Mouse (Mus musculus): Measurements from ENCODE around the gene Trpc4ap. TPM values are rescaled to one million over a fixed set of nuclear protein-coding genes. Genes with fewer than 3 reads are reported as not detected.

The Trpc4ap gene
- polyA plus RNA-seq, 1 experiment from 2014 or later: 137 TPM

DNA sequence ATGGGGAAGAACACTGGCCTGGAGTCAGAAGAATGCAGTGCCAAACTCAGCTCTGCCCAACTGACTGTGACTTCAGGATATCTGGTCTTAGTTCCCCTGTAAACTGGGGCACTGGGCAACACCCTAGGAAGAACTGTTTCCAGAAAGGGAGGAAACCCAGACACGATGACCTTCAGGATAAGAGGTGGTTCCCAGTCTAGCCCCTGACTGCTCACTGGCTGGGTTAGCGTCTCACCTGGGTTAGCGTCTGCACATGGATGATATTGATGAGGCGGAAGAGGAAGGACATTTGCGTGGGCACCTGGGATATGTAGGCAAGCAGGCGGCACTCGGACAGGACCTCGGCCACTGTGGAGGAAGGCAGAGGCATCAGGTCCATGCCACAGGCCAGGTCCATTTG is 56.2 kb downstream of the Trpc4ap start:
- Histone ChIP-seq H3K4me1 (peaks cover under 1% of the 10 kb centered on the region), H3K4me3 (no peak overlapping the region), H3K9ac (no peak overlapping the region), H3K27ac (no peak overlapping the region), H3K9me3 (no peaks in the 10 kb centered on the region), H3K27me3 (peaks cover 44% of the 10 kb centered on the region), H3K4me2 (no peak overlapping the region), H3K36me3 (peaks cover 97% of the 10 kb centered on the region)
- WGBS: 93% methylated on average over 8 of the region's 8 CpGs
- no peak for ATAC-seq (ENCODE audit: insufficient number of reproducible peaks, insufficient read depth, low FRiP score, low TSS enrichment, low read depth)

DNA sequence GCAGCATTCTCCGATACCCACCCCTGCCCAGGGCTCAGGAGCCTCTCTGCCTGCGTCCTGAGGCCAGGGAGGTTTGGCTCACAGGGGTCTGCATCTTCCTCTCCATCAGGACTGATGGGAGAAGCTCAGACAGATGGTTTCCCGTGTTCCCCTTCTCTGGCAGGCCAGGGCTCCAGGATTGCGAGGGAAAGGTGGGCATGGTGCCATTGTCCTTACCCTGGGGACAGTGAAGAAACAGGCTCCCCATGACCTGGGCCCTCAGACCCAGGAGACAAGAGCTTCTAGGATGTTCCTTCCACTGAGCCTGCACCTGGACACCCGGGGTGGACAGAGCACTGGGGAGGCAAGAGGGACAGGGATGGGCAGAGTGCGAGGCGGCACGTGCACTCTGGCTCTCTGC is 57.6 kb downstream of the Trpc4ap start:
- Histone ChIP-seq H3K27me3 (peaks cover 58% of the 10 kb centered on the region), H3K27ac (no peak overlapping the region), H3K36me3 (peaks cover 88% of the 10 kb centered on the region), H3K9me3 (no peaks in the 10 kb centered on the region), H3K4me1 (peaks cover 11% of the 10 kb centered on the region), H3K4me2 (no peak overlapping the region), H3K4me3 (no peak overlapping the region), H3K9ac (no peak overlapping the region)
- no peak for ATAC-seq (ENCODE audit: insufficient number of reproducible peaks, insufficient read depth, low FRiP score, low TSS enrichment, low read depth)
- WGBS: 89% methylated on average over 8 of the region's 8 CpGs

DNA sequence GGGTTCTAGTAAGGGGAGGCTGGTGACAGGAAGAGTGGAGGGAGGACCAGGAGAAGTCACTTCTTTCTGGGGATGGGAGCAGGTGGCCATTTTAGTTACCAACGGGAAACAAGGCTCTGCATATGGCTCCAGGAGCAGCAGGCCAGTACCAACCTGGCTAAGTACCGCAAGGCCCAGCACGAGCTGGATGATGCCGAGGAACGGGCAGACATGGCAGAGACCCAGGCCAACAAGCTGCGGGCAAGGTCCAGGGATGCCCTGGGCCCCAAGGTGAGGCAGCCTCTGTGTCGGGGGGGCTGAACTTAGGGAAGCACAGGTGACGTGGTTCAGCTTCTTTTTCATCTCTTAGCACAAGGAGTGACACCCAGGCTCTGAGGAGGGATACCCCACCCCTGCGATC is 58.5 kb downstream of the Trpc4ap start:
- peaks cover 19% of the 10 kb centered on the region for H3K4me1 ChIP-seq
- no peak overlapping the region for H3K4me3 ChIP-seq
- H3K9me3 ChIP-seq: no peaks in the 10 kb centered on the region
- H3K27ac ChIP-seq: no peak overlapping the region
- no peak overlapping the region for H3K9ac ChIP-seq
- peaks cover 80% of the 10 kb centered on the region for H3K36me3 ChIP-seq
- WGBS: 88% methylated on average over 9 of the region's 9 CpGs
- no peak for ATAC-seq (ENCODE audit: insufficient number of reproducible peaks, insufficient read depth, low FRiP score, low TSS enrichment, low read depth)
- peaks cover 67% of the 10 kb centered on the region for H3K27me3 ChIP-seq
- H3K4me2 ChIP-seq: no peak overlapping the region

DNA sequence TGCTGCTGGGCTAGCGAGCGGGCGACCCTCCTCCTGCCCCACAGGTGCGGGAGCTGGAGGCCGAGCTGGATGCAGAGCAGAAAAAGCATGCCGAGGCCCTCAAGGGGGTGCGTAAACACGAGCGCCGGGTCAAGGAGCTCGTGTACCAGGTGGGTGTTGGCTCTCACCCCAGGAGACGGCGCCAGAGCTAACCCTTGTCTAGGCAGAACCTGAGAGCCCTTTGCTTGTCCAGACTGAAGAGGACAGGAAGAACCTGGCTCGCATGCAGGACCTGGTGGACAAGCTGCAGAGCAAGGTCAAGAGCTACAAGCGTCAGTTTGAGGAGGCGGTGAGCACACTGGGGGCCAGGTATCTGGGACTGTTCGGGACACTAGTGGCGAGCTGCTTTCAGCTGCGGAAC is 59.1 kb downstream of the Trpc4ap start:
- no peaks in the 10 kb centered on the region for H3K9me3 ChIP-seq
- no peak overlapping the region for H3K4me3 ChIP-seq
- H3K27ac ChIP-seq: no peak overlapping the region
- peaks cover 73% of the 10 kb centered on the region for H3K27me3 ChIP-seq
- ATAC-seq (ENCODE audit: insufficient number of reproducible peaks, insufficient read depth, low FRiP score, low TSS enrichment, low read depth): no peak
- no peak overlapping the region for H3K9ac ChIP-seq
- no peak overlapping the region for H3K4me2 ChIP-seq
- H3K36me3 ChIP-seq: peaks cover 75% of the 10 kb centered on the region
- WGBS: 62% methylated on average over 19 of the region's 19 CpGs
- peaks cover 20% of the 10 kb centered on the region for H3K4me1 ChIP-seq

DNA sequence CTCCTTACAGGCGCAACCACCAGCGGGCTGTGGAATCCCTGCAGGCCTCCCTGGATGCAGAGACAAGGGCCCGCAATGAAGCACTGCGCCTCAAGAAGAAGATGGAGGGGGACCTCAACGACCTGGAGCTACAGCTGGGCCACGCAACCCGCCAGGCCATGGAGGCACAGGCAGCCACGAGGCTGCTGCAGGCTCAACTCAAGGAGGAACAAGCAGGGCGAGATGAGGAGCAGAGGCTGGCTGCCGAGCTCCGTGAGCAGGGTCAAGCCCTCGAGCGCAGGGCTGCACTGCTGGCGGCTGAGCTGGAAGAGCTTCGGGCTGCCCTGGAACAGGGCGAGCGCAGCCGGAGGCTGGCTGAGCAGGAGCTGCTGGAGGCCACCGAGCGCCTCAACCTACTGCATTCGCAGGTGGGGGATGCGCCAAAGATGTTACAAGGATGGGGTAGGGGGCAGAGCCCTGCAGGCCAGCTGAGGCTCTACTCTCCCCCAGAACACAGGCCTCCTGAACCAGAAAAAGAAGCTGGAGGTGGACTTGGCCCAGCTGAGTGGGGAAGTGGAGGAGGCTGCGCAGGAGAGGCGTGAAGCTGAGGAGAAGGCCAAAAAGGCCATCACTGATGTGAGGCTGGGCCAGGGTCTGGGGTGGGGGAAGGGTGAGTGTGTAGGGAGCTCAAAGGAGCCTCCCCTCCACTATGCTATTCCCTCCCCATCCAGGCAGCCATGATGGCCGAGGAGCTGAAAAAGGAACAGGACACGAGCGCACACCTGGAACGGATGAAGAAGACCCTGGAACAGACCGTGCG is 59.8 kb downstream of the Trpc4ap start:
- Histone ChIP-seq H3K4me3 (no peak overlapping the region), H3K4me1 (peaks cover 20% of the 10 kb centered on the region), H3K4me2 (no peak overlapping the region), H3K27ac (no peak overlapping the region), H3K27me3 (peaks cover 80% of the 10 kb centered on the region), H3K9ac (no peak overlapping the region), H3K36me3 (peaks cover 67% of the 10 kb centered on the region), H3K9me3 (no peaks in the 10 kb centered on the region)
- no peak for ATAC-seq (ENCODE audit: insufficient number of reproducible peaks, insufficient read depth, low FRiP score, low TSS enrichment, low read depth)
- 68% methylated on average over 30 of the region's 30 CpGs for WGBS

DNA sequence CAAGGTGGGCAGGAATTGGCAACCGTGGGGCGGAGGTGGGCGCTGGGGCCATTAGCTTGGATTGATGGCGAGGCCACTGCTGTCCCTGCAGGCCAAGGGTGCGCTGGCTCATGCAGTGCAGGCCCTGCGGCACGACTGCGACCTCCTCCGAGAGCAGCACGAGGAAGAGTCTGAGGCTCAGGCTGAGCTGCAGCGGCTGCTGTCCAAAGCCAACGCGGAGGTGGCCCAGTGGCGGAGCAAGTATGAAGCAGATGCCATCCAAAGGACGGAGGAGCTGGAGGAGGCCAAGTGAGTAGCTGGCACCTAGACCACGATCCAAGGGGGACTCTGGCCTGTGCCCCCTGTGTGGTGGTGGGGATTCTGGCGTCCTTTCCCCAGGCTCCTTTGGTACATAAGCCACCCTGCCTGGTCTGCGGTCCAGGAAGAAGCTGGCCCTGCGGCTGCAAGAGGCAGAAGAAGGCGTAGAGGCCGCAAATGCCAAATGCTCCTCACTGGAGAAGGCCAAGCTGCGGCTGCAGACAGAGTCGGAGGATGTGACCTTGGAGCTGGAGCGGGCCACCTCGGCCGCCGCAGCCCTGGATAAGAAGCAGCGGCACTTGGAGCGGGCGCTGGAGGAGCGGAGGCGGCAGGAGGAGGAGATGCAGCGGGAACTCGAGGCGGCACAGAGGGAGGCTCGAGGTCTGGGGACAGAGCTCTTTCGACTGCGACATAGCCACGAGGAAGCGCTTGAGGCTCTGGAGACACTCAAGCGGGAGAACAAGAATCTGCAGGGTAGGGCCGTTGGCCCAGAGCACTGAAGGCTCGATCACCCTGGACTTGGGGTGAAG is 61.4 kb downstream of the Trpc4ap start:
- Histone ChIP-seq H3K9ac (peak overlapping the region; percentile 36; the same call in 1 of the 2 replicates), H3K4me3 (no peak overlapping the region), H3K27me3 (peaks cover 96% of the 10 kb centered on the region), H3K4me1 (peaks cover 20% of the 10 kb centered on the region), H3K27ac (no peak overlapping the region), H3K36me3 (peaks cover 52% of the 10 kb centered on the region), H3K4me2 (0 out of 2 replicates have a peak overlapping the region, but pooled peaks have one; percentile 2), H3K9me3 (no peaks in the 10 kb centered on the region)
- WGBS: 20% methylated on average over 43 of the region's 43 CpGs
- ATAC-seq (ENCODE audit: insufficient number of reproducible peaks, insufficient read depth, low FRiP score, low TSS enrichment, low read depth): no peak

DNA sequence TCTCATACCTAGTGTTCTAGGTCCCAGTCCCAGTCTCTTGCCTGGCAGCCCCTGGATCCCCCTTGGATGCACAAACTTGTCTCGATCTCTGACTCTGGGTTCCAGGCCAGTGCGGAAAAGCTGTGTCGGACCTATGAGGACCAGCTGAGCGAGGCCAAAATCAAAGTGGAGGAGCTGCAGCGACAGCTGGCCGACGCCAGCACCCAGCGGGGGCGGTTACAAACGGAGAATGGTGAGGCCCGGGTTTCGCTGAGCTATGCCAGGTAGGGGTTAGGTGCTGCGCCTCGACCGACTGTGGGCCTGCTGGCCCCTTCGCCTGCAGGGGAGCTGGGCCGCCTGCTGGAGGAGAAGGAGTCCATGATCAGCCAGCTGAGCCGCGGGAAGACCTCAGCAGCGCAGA is 62.0 kb downstream of the Trpc4ap start:
- Histone ChIP-seq H3K27me3 (peaks cover 98% of the 10 kb centered on the region), H3K9me3 (no peaks in the 10 kb centered on the region), H3K9ac (0 out of 2 replicates have a peak overlapping the region, but pooled peaks have one; percentile 21), H3K4me3 (no peak overlapping the region), H3K27ac (no peak overlapping the region), H3K4me1 (peaks cover 20% of the 10 kb centered on the region), H3K36me3 (peaks cover 46% of the 10 kb centered on the region), H3K4me2 (0 out of 2 replicates have a peak overlapping the region, but pooled peaks have one; percentile 2)
- no peak for ATAC-seq (ENCODE audit: insufficient number of reproducible peaks, insufficient read depth, low FRiP score, low TSS enrichment, low read depth)
- 26% methylated on average over 20 of the region's 20 CpGs for WGBS

DNA sequence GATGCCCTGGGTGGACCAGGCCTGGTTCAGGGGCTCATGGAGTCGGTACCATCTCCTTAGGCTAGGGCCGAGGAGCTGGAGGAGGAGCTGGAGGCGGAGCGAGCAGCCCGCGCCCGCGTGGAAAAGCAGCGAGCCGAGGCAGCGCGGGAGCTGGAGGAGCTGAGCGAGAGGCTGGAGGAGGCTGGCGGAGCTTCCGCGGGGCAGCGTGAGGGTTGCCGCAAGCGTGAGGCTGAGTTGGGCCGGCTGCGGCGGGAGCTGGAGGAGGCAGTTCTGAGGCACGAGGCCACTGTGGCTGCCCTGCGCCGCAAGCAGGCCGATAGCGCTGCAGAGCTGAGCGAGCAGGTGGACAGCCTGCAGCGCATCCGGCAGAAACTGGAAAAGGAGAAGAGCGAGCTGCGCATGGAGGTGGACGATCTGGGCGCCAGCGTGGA is 62.9 kb downstream of the Trpc4ap start:
- under 1% methylated on average over 35 of the region's 35 CpGs for WGBS
- Histone ChIP-seq H3K9me3 (no peaks in the 10 kb centered on the region), H3K4me3 (peak overlapping the region; percentile 38), H3K9ac (peak overlapping the region; percentile 61), H3K27ac (no peak overlapping the region), H3K27me3 (peaks cover 91% of the 10 kb centered on the region), H3K4me2 (peak overlapping the region; percentile 68), H3K4me1 (peaks cover 20% of the 10 kb centered on the region), H3K36me3 (peaks cover 37% of the 10 kb centered on the region)
- ATAC-seq (ENCODE audit: insufficient number of reproducible peaks, insufficient read depth, low FRiP score, low TSS enrichment, low read depth): 0 out of 2 replicates have a peak, but pooled peaks have one; percentile 5

DNA sequence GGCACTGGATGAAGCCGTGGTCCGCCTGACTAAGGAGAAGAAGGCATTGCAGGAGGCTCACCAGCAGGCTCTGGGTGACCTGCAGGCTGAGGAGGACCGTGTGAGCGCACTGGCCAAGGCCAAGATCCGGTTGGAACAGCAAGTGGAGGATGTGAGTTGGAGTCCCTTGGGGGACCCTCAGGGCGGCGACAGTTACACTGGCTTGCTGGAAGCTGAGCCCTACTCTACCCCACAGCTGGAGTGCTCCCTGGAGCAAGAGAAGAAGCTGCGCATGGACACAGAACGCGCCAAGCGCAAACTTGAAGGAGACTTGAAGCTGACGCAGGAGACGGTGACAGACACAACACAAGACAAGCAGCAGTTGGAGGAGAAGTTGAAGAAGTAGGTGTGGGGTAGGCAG is 63.7 kb downstream of the Trpc4ap start:
- Histone ChIP-seq H3K4me2 (peak overlapping the region; percentile 68; the same call in 1 of the 2 replicates), H3K9me3 (no peaks in the 10 kb centered on the region), H3K27ac (no peak overlapping the region), H3K4me3 (no peak overlapping the region), H3K9ac (peak overlapping the region; percentile 61; the same call in 1 of the 2 replicates), H3K27me3 (peaks cover 84% of the 10 kb centered on the region), H3K4me1 (peaks cover 20% of the 10 kb centered on the region), H3K36me3 (peaks cover 30% of the 10 kb centered on the region)
- WGBS: 71% methylated on average over 13 of the region's 13 CpGs
- no peak for ATAC-seq (ENCODE audit: insufficient number of reproducible peaks, insufficient read depth, low FRiP score, low TSS enrichment, low read depth)

DNA sequence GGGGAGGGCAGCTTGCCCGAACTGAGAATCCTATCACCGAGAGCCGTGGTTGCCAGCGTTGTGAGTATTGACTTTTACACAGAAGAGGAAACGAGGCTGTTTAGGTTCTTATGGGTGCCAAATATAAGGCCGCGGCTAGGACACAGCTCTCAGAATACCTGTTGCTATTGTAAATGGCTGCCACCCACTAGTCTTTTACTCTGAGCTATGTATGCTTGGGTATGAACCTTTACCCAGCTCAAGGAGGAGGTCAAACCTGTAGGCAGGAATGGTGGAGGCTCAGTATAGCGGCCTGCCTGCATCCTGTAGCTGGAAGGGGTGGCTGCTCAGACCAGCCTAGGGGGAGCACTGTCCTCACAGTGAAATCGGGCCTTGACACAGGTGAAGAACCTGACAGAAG is 64.1 kb downstream of the Trpc4ap start:
- H3K9me3 ChIP-seq: no peaks in the 10 kb centered on the region
- H3K36me3 ChIP-seq: peaks cover 26% of the 10 kb centered on the region
- H3K4me2 ChIP-seq: no peak overlapping the region
- H3K4me3 ChIP-seq: no peak overlapping the region
- H3K27me3 ChIP-seq: peaks cover 80% of the 10 kb centered on the region
- H3K4me1 ChIP-seq: peaks cover 20% of the 10 kb centered on the region
- ATAC-seq (ENCODE audit: insufficient number of reproducible peaks, insufficient read depth, low FRiP score, low TSS enrichment, low read depth): no peak
- no peak overlapping the region for H3K9ac ChIP-seq
- no peak overlapping the region for H3K27ac ChIP-seq
- 83% methylated on average over 9 of the region's 9 CpGs for WGBS

DNA sequence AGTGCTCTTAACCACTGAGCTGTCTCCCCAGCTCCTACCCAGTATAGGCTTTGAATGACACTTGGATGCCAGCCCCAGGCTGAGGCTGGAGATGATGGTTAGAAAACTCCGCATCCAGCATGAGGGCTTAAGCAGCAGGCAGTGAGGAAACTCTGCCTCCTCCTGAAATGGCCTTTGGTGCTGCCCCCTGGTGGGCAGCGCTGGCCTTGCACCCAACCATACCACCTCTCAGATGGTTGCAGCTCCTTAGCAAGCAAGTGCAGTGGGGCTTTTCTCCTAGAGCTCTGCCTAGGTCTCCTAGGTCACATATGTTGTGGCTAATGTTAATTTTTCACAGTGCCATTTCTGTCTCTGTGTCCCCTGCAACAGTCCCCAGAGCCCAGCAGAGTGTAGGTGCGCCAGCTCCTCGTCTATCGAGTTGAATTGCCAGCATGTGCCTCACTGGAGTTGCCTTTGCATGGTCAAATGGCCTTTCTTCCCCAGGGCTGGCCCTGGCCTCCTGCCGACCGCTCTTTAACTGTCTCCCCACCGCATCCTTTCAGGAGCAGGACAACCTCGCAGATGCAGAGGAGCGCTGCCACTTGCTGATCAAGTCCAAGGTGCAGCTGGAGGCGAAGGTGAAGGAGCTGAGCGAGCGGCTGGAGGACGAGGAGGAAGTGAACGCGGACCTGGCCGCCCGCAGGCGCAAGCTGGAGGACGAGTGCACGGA is 65.0 kb downstream of the Trpc4ap start:
- no peak overlapping the region for H3K9ac ChIP-seq
- H3K4me1 ChIP-seq: peaks cover 20% of the 10 kb centered on the region
- no peak for ATAC-seq (ENCODE audit: insufficient number of reproducible peaks, insufficient read depth, low FRiP score, low TSS enrichment, low read depth)
- 47% methylated on average over 21 of the region's 21 CpGs for WGBS
- peaks cover 70% of the 10 kb centered on the region for H3K27me3 ChIP-seq
- no peak overlapping the region for H3K27ac ChIP-seq
- no peak overlapping the region for H3K4me2 ChIP-seq
- no peaks in the 10 kb centered on the region for H3K9me3 ChIP-seq
- peaks cover 16% of the 10 kb centered on the region for H3K36me3 ChIP-seq
- H3K4me3 ChIP-seq: no peak overlapping the region

All from embryonic facial prominence, embryonic 13.5 days (tissue).